Mouse (Mus musculus): ENCODE results near the gene Tmc6.

Tmc6 gene

GRCm38 (mm10) chr11:117781199-117781821 lies 688 bp downstream of the Tmc6 start:
- peak; percentile 77 for DNase-seq (ENCODE audit: low spot score)

GRCm38 (mm10) chr11:117780582-117781111 lies 1.4 kb downstream of the Tmc6 start:
- peak; percentile 95 for DNase-seq (ENCODE audit: low spot score)

- DNase-seq (ENCODE audit: low spot score): no peak
These were observed 1.8 kb downstream of the Tmc6 start for GRCm38 (mm10) chr11:117780199-117780515.

- DNase-seq (ENCODE audit: low spot score): peak; percentile 74
These were observed 2.4 kb downstream of the Tmc6 start for GRCm38 (mm10) chr11:117779434-117780198.

- DNase-seq (ENCODE audit: low spot score): peak; percentile 37
These were observed 3.1 kb downstream of the Tmc6 start for GRCm38 (mm10) chr11:117778851-117779433.

- no peak for DNase-seq (ENCODE audit: low spot score)
These were observed 4.0 kb downstream of the Tmc6 start for GRCm38 (mm10) chr11:117778031-117778430.

- DNase-seq (ENCODE audit: low spot score): no peak
These were observed 4.9 kb downstream of the Tmc6 start for GRCm38 (mm10) chr11:117777111-117777510.

GRCm38 (mm10) chr11:117776085-117776792 lies 5.8 kb downstream of the Tmc6 start:
- DNase-seq (ENCODE audit: low spot score): no peak

GRCm38 (mm10) chr11:117775540-117775939 lies 6.5 kb downstream of the Tmc6 start:
- DNase-seq (ENCODE audit: low spot score): no peak

GRCm38 (mm10) chr11:117774925-117775324 lies 7.1 kb downstream of the Tmc6 start:
- no peak for DNase-seq (ENCODE audit: low spot score)

- no peak for DNase-seq (ENCODE audit: low spot score)
These were observed 9.6 kb downstream of the Tmc6 start for GRCm38 (mm10) chr11:117772352-117772751.

GRCm38 (mm10) chr11:117770407-117770806 lies 11.6 kb downstream of the Tmc6 start:
- no peak for DNase-seq (ENCODE audit: low spot score)

- no peak for DNase-seq (ENCODE audit: low spot score)
These were observed 12.3 kb downstream of the Tmc6 start for GRCm38 (mm10) chr11:117769683-117770047.

- DNase-seq (ENCODE audit: low spot score): no peak
These were observed 13.0 kb downstream of the Tmc6 start for GRCm38 (mm10) chr11:117768725-117769682.

GRCm38 (mm10) chr11:117766275-117766674 lies 15.7 kb downstream of the Tmc6 start:
- no peak for DNase-seq (ENCODE audit: low spot score)

- no peak for DNase-seq (ENCODE audit: low spot score)
These were observed 16.6 kb downstream of the Tmc6 start for GRCm38 (mm10) chr11:117765361-117765760.

GRCm38 (mm10) chr11:117764319-117764718 lies 17.7 kb downstream of the Tmc6 start:
- peak; percentile 46 for DNase-seq (ENCODE audit: low spot score)

- DNase-seq (ENCODE audit: low spot score): no peak
These were observed 19.8 kb downstream of the Tmc6 start for GRCm38 (mm10) chr11:117762246-117762645.

GRCm38 (mm10) chr11:117761801-117762200 lies 20.2 kb downstream of the Tmc6 start:
- DNase-seq (ENCODE audit: low spot score): no peak

- no peak for DNase-seq (ENCODE audit: low spot score)
These were observed 21.5 kb downstream of the Tmc6 start for GRCm38 (mm10) chr11:117760374-117761119.

- no peak for DNase-seq (ENCODE audit: low spot score)
These were observed 22.7 kb downstream of the Tmc6 start for GRCm38 (mm10) chr11:117759267-117759666.
